Mouse (Mus musculus) CD8-positive naive resting alpha-beta T cell, adult 2 months (primary cell): Measurements from ENCODE around the gene Gpsm3.

Experiments used
- DNase-seq, 2 experiments: peaks; one replicate each; pipeline ENCODE4 v3.0.0; 2022; ENCODE audit warnings: low read depth in 2 of 2, low spot score in 2 of 2

The Gpsm3 gene

DNA sequence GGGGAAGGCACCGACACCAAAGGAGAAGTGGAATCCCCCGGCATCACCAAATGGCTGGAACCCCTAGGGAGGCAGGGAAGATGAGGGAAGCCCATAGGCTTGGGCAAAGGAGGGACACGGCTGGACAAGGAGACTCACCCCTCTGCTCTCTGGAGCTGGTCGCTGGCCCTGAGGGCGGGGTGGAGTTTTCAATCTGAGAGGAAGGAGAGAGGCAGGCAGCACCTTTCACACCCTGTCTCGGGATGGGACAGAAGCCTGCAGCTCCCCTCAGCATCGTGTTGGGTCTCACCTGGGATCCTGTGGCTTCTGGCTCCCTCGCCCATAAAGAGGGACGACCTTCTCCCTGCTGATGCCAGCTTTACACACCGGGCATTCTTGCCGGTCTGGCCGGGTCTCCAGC, 12.2 kb downstream of the Gpsm3 start:
- DNase-seq, result no peak

DNA sequence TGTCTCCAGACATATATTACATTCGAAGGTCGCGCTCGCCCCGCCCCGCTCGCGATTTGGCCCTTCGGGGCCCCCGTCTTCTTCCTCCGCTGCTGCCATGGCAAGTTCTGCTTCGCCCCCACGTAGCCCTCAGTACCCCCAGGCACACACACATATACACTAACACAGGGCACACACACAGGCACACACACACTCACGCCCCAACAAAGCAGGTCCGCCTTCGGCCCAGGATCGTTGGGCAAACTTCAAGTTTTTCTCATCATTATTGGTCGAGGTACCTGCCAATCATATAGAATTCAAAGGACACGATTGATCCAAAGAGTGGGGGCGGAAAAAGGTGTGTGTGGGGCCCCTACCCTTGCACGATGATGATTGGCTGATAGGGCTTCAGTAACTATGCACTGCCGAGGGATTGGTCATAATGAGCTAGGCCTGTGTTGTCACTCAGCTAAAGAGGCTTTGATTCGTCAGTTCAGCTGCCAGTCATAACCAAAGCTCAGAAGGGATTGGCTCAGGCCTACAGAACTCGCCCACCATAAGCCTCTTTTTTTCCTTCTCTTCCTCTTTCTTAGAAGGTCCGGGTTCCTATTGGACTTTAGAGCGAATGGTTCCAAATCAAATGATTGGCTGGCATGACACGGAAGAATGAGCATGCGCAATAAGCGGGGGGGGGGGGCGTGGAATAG, 13.9 kb downstream of the Gpsm3 start, which contains the start of gene Rnf5:
Rnf5 (minus strand) TSS at position 316 of the 686 bp plus-strand sequence.
- peak; percentile 95 to 96 for DNase-seq

DNA sequence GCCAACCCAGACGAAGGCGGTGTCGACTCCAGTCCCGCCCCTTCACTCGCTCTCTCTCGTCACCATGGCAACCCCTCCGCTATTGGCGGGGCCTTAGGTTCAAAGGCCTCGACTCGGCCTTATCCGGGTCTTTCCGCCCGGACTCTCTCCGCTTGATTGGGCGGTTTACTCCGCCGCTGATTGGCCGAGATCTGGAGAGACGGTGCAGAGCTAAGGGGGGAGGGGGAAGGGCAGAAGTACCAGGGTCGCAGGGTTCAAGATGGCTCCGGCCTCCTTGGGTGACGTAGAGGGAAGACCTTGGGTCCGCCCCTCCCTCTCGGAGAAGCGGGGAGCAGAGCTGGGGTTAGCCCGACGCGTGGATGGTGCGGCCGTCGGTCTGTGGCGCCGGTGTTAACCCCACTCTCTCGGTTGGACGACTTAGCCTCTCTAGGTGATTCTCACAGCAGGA, 14.5 kb downstream of the Gpsm3 start, which contains the start of gene Agpat1:
Agpat1 (plus strand) TSS at position 202 of the 448 bp plus-strand sequence.
- peak; percentile 97 for DNase-seq

- DNase-seq, result no peak
Observed at GRCm38 (mm10) chr17:34604511-34605237, 15.1 kb downstream of the Gpsm3 start.

GRCm38 (mm10) chr17:34605609-34606008, 16.0 kb downstream of the Gpsm3 start:
- DNase-seq, result peak; percentile 80 to 89

DNA sequence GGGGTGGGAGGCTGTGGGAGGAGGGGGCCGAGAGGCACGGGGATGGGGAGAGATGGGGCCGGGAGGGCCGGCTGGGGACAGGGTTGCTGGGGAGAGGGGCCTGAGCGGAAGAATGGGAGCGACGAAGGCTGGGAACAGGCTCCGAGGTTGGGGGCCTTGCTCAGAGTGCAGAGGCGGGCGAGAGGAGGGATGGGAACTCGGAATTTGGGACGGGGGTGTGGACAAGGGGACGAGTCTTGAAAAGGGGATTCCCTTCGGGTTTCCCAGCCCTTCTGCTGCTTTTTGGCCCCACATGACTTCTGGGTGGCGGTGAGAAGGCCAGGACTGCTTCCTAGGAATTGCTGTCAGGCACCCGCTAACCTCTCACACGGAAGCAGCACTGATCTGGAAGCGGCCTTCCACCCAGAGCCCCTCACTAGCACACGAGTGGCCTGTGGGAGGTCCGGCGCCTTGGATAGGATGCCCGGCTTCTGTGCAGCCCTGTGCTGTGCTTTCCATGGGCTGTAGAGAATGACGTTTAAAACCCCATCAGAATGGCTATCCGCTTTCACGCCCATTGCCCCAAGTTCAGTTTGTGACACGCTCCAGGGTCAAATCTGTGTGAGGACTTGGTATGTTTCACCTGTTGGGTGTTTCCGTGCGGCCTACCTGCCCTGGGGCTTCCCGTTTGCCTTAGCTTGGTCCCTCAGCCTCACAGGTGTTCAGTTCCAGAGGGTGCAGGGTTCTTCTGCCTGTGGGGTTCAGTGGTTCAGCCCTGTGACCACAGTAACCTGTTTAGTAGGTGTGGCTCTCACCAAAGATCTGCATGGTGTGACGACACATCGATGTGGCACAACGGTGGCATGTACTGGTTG, 16.8 kb downstream of the Gpsm3 start:
- no peak for DNase-seq

DNA sequence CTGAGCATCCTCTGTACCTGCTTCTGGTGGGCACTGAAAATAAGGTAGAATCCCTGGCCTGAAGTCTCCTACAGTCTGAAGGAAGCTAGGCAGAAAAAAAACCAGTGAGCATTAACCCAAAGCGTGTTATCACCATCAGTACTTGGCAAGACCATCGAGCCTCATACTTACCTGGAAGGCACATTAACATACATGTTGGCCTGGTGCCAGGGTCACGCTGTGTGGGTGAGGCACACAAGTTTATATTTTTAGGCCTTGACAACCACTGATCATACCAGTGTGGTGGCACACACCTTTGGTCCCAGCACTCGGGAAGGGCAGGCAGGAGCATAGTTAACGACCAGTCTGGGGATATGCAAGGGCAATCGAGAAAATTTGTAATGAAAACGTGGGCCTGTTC, 18.4 kb downstream of the Gpsm3 start:
- DNase-seq, result no peak

GRCm38 (mm10) chr17:34611050-34611449, 21.4 kb downstream of the Gpsm3 start:
- no peak for DNase-seq

GRCm38 (mm10) chr17:34613054-34613645, 23.5 kb downstream of the Gpsm3 start:
- DNase-seq, result no peak

DNA sequence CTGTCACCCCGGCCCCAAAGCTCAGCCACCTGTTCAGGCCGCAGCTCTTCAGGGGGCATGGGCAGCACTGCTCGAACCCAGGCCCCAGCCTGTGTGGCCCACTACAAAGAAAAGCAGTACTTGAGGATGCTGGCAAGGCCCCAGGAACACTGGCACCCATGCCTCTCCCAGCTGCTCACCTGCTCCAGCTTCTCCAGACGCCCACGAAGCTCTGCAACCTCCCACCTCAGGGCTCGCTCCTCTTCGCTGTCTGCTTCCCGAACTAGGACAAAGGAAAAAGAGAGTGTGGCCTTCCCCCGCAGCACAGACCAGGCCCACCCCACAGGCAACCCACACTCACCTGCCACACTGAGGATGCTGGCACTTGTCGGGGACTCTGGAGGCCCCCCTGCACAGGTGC, 24.2 kb downstream of the Gpsm3 start:
- DNase-seq, result no peak

GRCm38 (mm10) chr17:34615871-34616270, 26.3 kb downstream of the Gpsm3 start, which contains the start of gene Egfl8:
Gene Egfl8, minus strand, starts transcription at chr17:34615971.
- no peak for DNase-seq

DNA sequence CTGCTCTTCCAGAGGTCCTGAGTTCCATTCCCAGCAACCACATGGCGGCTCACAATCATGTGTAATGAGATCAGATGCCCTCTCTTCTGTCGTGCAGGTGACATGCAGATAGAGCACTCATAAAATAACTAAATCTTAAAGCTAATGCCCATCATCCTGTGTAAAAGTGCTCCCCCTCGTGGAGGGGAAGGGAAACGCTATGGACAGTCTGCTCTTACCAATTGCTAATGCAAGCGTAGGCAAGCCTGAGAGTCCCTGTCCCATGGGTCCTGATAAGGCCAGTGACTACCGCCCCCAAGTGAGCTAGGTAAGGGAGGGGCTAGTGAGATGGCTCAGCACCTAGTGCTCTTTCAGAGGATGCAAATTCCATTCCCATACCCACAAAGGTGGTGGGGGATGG, 29.4 kb downstream of the Gpsm3 start:
- peak; percentile 76 to 88 for DNase-seq

GRCm38 (mm10) chr17:34621006-34621405, 31.4 kb downstream of the Gpsm3 start:
- DNase-seq, result no peak

GRCm38 (mm10) chr17:34623161-34623560, 33.6 kb downstream of the Gpsm3 start:
- DNase-seq, result no peak

DNA sequence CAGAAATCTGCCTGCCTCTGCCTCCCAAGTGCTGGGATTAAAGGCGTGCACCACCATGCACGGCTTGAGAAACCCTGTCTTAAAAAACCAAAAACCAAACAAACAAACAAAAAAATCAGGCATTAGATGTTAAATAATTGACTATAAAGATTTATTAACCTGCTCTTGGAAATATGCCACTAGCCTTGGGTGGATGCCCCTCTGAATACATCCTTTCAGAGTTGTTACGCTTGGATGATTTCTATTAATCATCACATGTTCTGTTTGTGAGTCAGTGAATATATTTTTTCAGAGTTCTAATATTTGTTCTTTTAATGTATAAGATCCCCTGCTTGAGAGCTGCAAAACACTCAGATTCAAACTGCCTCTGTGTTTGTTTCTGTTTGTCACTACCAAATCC, 35.4 kb downstream of the Gpsm3 start:
- no peak for DNase-seq

GRCm38 (mm10) chr17:34626062-34626772, 36.6 kb downstream of the Gpsm3 start:
- no peak for DNase-seq

DNA sequence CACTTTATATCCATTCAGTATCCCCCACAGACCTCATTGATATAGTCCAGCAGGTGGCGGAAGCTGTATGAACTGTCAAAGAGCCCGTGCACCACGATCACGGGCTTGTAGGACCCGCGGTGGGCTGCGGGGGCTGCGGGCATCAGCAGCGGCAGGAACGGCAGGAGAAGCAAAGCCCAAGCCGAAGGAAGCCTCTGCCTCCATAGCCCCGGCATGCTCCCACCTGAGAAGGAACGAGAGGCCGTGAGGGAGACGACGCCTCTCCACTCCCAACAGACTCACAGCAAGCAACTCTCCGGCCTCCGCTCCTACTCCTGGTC, 37.1 kb downstream of the Gpsm3 start:
- peak in 1 of 2 experiments; percentile 41 for DNase-seq

DNA sequence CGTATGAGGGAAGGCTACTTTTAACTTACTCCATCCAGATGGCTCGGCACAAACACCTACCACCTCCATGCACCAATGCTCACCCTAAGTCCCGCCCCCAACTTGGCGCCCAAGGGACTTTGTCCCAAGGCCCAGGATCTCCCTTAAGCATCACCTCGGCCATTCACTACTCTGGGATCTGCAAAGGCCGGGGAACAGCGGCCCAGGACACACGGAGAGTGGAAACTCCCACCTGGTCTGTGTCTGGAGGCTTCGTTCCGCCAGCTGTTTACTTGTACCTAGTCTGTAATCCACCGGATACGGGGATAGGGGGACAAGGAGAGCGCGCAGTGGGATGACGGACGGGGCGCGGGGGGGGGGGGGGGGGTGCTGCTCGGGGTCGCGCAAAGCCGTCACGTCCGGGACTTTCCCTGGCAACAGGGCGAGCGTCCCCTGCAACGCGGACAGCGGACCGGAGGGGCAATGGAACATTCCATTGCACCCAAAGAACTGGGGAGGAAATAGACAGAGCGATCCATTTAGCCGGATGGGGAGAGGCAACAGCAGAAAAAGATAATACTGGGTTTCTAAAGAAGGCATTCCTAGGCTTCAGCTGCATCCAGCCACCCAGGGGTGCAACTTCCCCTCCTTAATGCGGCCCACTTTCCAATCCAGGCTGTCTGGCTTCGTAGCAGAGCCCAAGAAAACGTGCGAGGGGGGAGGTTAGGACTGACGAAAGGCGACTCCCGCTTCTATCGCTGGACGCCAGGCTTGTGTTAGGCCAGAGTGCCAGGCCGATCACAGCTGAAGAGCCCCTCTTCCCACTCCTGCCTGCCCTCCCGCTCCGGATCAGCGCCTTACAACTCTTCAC, 37.7 kb downstream of the Gpsm3 start:
- peak; percentile 75 to 84 for DNase-seq

DNA sequence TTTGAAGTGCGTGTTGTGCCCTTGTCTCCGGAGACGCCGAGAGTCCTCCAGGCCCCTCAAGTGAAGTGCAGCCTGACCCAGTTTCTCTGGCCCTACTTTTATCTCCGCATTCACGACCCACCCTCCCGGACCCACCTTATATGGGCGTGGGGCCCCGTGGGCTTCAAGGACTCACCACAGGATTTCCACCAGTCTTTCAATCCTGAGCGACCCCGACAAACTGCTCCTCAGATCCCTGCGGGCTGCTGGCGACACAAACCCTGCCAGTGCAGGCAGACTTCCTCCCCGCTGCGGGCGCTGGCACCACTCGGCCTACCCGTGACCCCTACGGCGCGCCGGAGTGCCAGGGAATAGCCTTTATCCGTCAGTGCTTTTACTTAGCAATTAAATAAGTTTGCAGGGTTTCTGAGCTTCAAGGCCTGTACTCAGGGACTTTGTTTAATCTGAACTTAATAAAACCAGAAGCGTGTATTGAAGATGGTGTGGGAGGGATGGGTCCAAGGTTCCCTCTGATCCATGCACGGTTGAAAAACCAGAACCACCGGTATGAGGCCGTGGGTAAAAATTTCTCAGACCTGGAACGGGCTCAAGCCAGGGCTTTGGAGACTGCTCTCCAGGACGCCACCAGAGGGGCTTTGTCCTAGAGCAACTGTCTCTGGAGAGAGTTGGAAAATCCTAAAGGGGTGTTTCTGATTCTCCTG, 38.5 kb downstream of the Gpsm3 start, which contains the start of gene Ppt2:
Ppt2 (minus strand) TSS at position 568 of the 701 bp plus-strand sequence.
- DNase-seq, result no peak
